Mouse (Mus musculus) natural killer cell, adult 2 months (primary cell): ENCODE data around the gene Vmn2r92.
"Not testable (repeated sequence)": the region's sequence is repeated elsewhere in the genome, so short reads cannot be mapped to it uniquely, and the experiment has no call there.

ENCODE experiments used
- DNase-seq, 2 experiments: peaks; one replicate each; pipeline ENCODE4 v3.0.0; 2022; ENCODE audit warnings: low spot score in 2 of 2

Gene Vmn2r92

DNA sequence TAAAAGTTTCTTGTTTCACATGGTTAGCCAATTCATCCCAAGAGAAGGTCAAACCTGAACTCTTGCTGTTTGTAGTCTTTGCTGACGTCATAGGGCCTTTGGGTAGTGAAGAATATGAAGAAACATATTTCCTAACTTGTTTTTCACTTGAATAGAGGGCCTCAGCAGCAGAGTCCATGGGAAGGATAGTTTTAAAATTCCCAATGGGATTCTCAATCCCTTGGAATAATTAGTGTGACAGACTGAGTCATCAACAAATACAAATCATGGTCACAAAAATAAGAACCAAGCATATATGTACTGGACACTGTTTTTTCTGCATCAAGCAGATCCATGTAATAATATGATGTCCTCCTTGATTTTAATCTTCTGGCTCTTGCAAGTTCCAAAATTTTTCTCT lies at the start of gene Vmn2r92:
TSS of gene Vmn2r92 (plus strand) at position 301 of the 400 bp plus-strand sequence.
- not testable (repeated sequence) for DNase-seq

DNA sequence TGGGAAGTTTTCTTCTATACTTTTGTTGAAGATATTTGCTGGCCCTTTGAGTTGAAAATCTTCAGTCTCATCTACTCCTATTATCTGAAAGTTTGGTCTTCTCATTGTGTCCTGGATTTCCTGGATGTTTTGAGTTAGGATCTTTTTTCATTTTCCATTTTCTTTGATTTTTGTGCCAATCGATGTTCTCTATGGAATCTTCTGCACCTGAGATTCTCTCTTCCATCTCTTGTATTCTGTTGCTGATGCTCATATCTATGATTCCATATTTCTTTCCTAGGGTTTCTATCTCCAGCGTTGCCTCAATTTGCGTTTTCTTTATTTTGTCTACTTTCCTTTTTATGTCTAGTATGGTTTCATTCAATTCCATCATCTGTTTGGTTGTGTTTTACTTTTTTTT lies 49.4 kb upstream of the Vmn2r92 start:
- not testable (repeated sequence) for DNase-seq

GRCm38 (mm10) chr17:18161194-18161593 lies 9.5 kb downstream of the Vmn2r92 start:
- DNase-seq, result not testable (repeated sequence)

GRCm38 (mm10) chr17:18189732-18190131 lies 38.0 kb downstream of the Vmn2r92 start:
- DNase-seq, result no peak

DNA sequence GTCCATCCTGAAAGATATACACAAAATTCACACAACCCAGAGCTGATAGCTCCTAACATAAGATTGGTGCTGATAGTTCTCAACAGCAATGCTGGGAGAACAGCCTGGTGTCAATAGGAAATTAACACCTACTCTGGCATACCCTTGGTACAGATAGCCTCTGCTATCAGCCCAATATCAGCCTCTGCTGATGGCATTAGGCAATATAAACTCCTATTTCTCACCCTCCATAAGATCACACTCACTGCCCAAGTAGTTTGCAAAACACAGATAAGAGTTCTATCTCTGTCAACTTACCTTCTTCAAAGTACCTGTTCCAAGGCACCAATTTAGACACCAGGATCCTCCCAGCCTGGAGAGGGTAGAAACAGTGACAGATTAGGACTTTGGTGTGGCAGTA lies 69.6 kb downstream of the Vmn2r92 start:
- no peak for DNase-seq

DNA sequence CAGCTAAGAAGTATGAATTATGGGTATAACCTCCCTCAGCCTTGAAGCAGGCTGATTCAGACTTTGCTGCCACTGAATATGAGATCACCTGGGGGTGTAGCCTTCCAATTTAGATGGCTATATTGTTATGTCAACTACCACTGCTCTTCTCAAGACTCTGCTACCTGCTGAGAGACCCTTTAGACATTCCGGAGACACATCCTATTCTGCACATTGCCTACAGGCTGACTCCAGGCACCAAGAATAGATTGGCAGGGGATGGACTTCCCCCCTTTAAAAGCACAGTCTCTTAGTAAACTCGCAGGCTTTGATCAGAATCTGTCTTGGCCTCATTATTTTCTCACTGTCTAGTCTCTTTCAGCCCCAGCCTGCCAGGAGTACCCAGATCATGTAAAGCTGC lies 80.3 kb downstream of the Vmn2r92 start:
- no peak for DNase-seq

GRCm38 (mm10) chr17:18236931-18237330 lies 85.2 kb downstream of the Vmn2r92 start:
- DNase-seq, result no peak
